ENCODE assay signal across 15 mouse cellular contexts in genomic region chr17:70917183-70917935, GRCm38 (mm10).
A peak's percentile ranks its signal among the peaks of the same experiment; 100 is the strongest.
DNase-seq lines count a peak whose midpoint lies in the region; ATAC-seq and TF ChIP-seq lines count a peak whose summit lies in the region.
"Had no signal": no experiment of that assay in that cellular context is flagged by ENCODE, and none has a peak within 500 bp of the region (broad histone marks: within the 10 kb centered on the region; RNA-seq: fewer than 3 reads in every experiment).

No protein-coding gene starts in this region.

- no peak overlapping the region for H3K27ac ChIP-seq in hindbrain, embryonic 11.5 days (ENCODE audit: low read depth, low read length)
- no peak overlapping the region for H3K27ac ChIP-seq in hindbrain, embryonic 12.5 days
- H3K27ac ChIP-seq in neural tube, embryonic 12.5 days: no peak overlapping the region
- H3K27ac ChIP-seq in midbrain, postnatal 0 days (ENCODE audit: low read depth, low read length): no peak overlapping the region
- H3K27ac ChIP-seq: kidney, embryonic 15.5 days; left cerebral cortex, adult 2 months; limb, embryonic 12.5 days; liver, embryonic 14.5 days had no signal

- no peak for TF ChIP-seq CTCF in midbrain, postnatal 0 days (IDR thresholded peaks at IDR 0.05)

- H3K4me2 ChIP-seq in hindbrain, embryonic 11.5 days (replicated peaks; ENCODE audit: low read depth, low read length): no peak overlapping the region
- no peak overlapping the region for H3K4me2 ChIP-seq in hindbrain, embryonic 12.5 days (replicated peaks)
- 0 out of 2 replicates have a peak overlapping the region, but pooled peaks have one; percentile 18 for H3K4me2 ChIP-seq in neural tube, embryonic 12.5 days (replicated peaks)
- no peak overlapping the region for H3K4me2 ChIP-seq in midbrain, postnatal 0 days (ENCODE audit: low read depth, low read length, poor library complexity, severe bottlenecking)
- H3K4me2 ChIP-seq: kidney, embryonic 15.5 days; limb, embryonic 12.5 days had no signal

- peak; percentile 59; the same call in 1 of the 2 replicates for ATAC-seq in hindbrain, embryonic 11.5 days (ENCODE audit: low FRiP score)
- no peak; the same call in 1 of the 2 replicates for ATAC-seq in hindbrain, embryonic 12.5 days (ENCODE audit: low FRiP score)
- ATAC-seq in neural tube, embryonic 12.5 days (ENCODE audit: low FRiP score, low read depth): peak; percentile 57
- ATAC-seq in midbrain, postnatal 0 days (ENCODE audit: low FRiP score): no peak

- intact Hi-C loops in heart, postnatal 36 days (cut with DNase I): no loop called here

- H3K4me3 ChIP-seq in hindbrain, embryonic 11.5 days (ENCODE audit: low read depth, low read length): no peak overlapping the region
- no peak overlapping the region for H3K4me3 ChIP-seq in hindbrain, embryonic 12.5 days
- H3K4me3 ChIP-seq in neural tube, embryonic 12.5 days: no peak overlapping the region
- no peak overlapping the region for H3K4me3 ChIP-seq in midbrain, postnatal 0 days (ENCODE audit: low read depth, low read length)
- H3K4me3 ChIP-seq: kidney, embryonic 15.5 days; left cerebral cortex, adult 2 months; limb, embryonic 12.5 days had no signal

- no peak overlapping the region for H3K9ac ChIP-seq in hindbrain, embryonic 11.5 days (ENCODE audit: low read depth, low read length)
- H3K9ac ChIP-seq in hindbrain, embryonic 12.5 days: no peak overlapping the region
- H3K9ac ChIP-seq in neural tube, embryonic 12.5 days: no peak overlapping the region
- no peak overlapping the region for H3K9ac ChIP-seq in midbrain, postnatal 0 days (replicated peaks; ENCODE audit: low read length, poor library complexity, severe bottlenecking)
- H3K9ac ChIP-seq: kidney, embryonic 15.5 days; limb, embryonic 12.5 days; liver, embryonic 14.5 days had no signal

- H3K9me3 ChIP-seq in hindbrain, embryonic 11.5 days (ENCODE audit: control insufficient read depth, low read length): no peaks in the 10 kb centered on the region
- no peaks in the 10 kb centered on the region for H3K9me3 ChIP-seq in hindbrain, embryonic 12.5 days (replicated peaks)
- H3K9me3 ChIP-seq in neural tube, embryonic 12.5 days: no peaks in the 10 kb centered on the region
- no peaks in the 10 kb centered on the region for H3K9me3 ChIP-seq in midbrain, postnatal 0 days (ENCODE audit: low read length)
- H3K9me3 ChIP-seq: kidney, embryonic 15.5 days; limb, embryonic 12.5 days had no signal

- no peaks in the 10 kb centered on the region for H3K27me3 ChIP-seq in hindbrain, embryonic 11.5 days (ENCODE audit: control insufficient read depth, insufficient read depth, low read length)
- no peaks in the 10 kb centered on the region for H3K27me3 ChIP-seq in hindbrain, embryonic 12.5 days
- H3K27me3 ChIP-seq in neural tube, embryonic 12.5 days (replicated peaks): no peaks in the 10 kb centered on the region
- no peaks in the 10 kb centered on the region for H3K27me3 ChIP-seq in midbrain, postnatal 0 days (ENCODE audit: insufficient read depth, low read length)
- H3K27me3 ChIP-seq: kidney, embryonic 15.5 days had no signal

- 60% methylated on average over 19 of the region's 19 CpGs for WGBS in hindbrain, embryonic 11.5 days
- 55% methylated on average over 19 of the region's 19 CpGs for WGBS in hindbrain, embryonic 12.5 days
- WGBS in neural tube, embryonic 12.5 days: 43% methylated on average over 19 of the region's 19 CpGs
- 76% methylated on average over 19 of the region's 19 CpGs for WGBS in midbrain, postnatal 0 days

- H3K4me1 ChIP-seq in hindbrain, embryonic 11.5 days (replicated peaks; ENCODE audit: control insufficient read depth, insufficient read depth, low read length): no peaks in the 10 kb centered on the region; the same call in 1 of the 2 replicates
- H3K4me1 ChIP-seq in hindbrain, embryonic 12.5 days: peaks cover 13% of the 10 kb centered on the region
- peaks cover 18% of the 10 kb centered on the region for H3K4me1 ChIP-seq in neural tube, embryonic 12.5 days
- H3K4me1 ChIP-seq in midbrain, postnatal 0 days (ENCODE audit: insufficient read depth, low read length): no peaks in the 10 kb centered on the region

- H3K36me3 ChIP-seq in hindbrain, embryonic 11.5 days (ENCODE audit: control insufficient read depth, insufficient read depth, low read length): no peaks in the 10 kb centered on the region
- H3K36me3 ChIP-seq in hindbrain, embryonic 12.5 days: no peaks in the 10 kb centered on the region
- H3K36me3 ChIP-seq in neural tube, embryonic 12.5 days: no peaks in the 10 kb centered on the region
- no peaks in the 10 kb centered on the region for H3K36me3 ChIP-seq in midbrain, postnatal 0 days (ENCODE audit: insufficient read depth, low read length)
- H3K36me3 ChIP-seq: kidney, embryonic 15.5 days; limb, embryonic 12.5 days had no signal

- DNase-seq in hindbrain, embryonic 11.5 days (ENCODE audit: low spot score): peak; percentile 44
- DNase-seq in R1 (ENCODE audit: low read depth, low spot score): peak; percentile 69
- DNase-seq in embryo, embryonic 9.5 days (ENCODE audit: extremely low spot score): peak; percentile 25
- DNase-seq in heart, postnatal 36 days: no peak
- no peak for DNase-seq in heart, adult 8-10 months (ENCODE audit: low spot score)
- no peak for DNase-seq in midbrain, postnatal 0 days (ENCODE audit: low spot score)
- DNase-seq: cerebellum, adult 9-11 months; lung, postnatal 10 days; right cerebral cortex, postnatal 25 days had no signal

Comparison
In these comparisons a context has a peak if more than half of its experiments do, and no peak if none do; other contexts are left out.
1. ATAC-seq: peak in hindbrain, embryonic 11.5 days (single experiment) and neural tube, embryonic 12.5 days (single experiment); none in hindbrain, embryonic 12.5 days (single experiment) and midbrain, postnatal 0 days (single experiment).
2. DNase-seq: peak in hindbrain, embryonic 11.5 days (single experiment), R1 (single experiment) and embryo, embryonic 9.5 days (single experiment); none in heart, postnatal 36 days (0 of 2), heart, adult 8-10 months (single experiment) and midbrain, postnatal 0 days (single experiment).